Mouse (Mus musculus): ENCODE measurements at regions not wholly inside any gene's neighbourhood (a gene's known extent, or its start where the extent isn't known, plus 50 kb on each side); places are given as distances from the start of the nearest gene placed in this dataset.

DNA sequence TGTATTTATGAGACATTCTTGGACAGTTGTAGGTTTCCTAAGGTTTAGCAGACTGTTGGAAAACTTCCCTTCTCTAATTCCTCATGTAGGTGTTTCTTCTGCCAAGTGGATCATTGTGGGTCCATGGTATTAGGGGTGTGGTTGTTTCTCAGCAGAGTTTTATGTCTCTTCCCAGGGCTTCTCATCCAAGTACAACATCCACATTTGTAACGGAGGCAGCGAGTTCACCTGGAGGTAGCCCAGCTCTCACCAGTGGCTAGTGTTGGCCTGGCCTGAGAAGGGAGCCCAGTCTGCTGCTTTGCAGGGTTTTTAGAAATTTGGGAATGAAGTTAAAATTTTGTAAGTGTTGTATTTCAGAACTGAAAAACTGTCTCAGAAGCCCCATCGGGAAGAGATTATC, 122.4 kb downstream of the Wnt5a start:
- H3K27ac ChIP-seq (replicated peaks): no peak overlapping the region

DNA sequence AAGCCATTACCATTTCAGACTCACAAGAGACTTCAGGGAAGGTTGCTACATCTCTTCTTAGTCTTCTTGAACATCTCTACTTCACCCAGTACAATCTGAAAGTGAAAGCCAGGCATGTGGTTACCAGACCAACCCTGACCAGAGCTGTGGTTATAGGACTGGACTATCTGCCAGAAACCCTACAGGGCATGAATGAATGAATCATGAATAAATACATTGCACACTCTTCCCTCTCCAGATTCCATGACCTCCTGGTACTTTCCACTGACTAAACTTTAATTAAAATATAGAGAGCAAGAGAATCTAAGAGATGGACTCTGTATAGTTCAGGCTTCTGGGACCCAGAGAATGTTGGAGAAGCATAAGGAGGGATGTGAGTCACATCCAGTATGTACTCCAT, 130.6 kb downstream of the Wnt5a start:
- Histone ChIP-seq H3K4me1 (no peaks in the 10 kb centered on the region), H3K4me3 (no peak overlapping the region), H3K27ac (replicated peaks) (no peak overlapping the region), H3K36me3 (replicated peaks) (no peaks in the 10 kb centered on the region), H3K9me3 (no peaks in the 10 kb centered on the region), H3K27me3 (replicated peaks; ENCODE audit: low read depth, poor library complexity, severe bottlenecking) (no peaks in the 10 kb centered on the region)
- DNase-seq (ENCODE audit: low spot score): no peak

More for the DNA sequence above, 122.4 kb downstream of the Wnt5a start:
- DNase-seq (ENCODE audit: low spot score): no peak
- 95% methylated on average over 3 of the region's 3 CpGs for WGBS
- H3K27me3 ChIP-seq (replicated peaks; ENCODE audit: low read depth, poor library complexity, severe bottlenecking): no peaks in the 10 kb centered on the region
- no peak overlapping the region for H3K4me3 ChIP-seq
- no peaks in the 10 kb centered on the region for H3K9me3 ChIP-seq
- H3K4me1 ChIP-seq: no peaks in the 10 kb centered on the region
- no peaks in the 10 kb centered on the region for H3K36me3 ChIP-seq (replicated peaks)

- WGBS: 83% methylated on average over 5 of the region's 5 CpGs
- no peak for DNase-seq (ENCODE audit: low spot score)
These were observed 134.5 kb downstream of the Wnt5a start for GRCm38 (mm10) chr14:28639056-28639455.

DNA sequence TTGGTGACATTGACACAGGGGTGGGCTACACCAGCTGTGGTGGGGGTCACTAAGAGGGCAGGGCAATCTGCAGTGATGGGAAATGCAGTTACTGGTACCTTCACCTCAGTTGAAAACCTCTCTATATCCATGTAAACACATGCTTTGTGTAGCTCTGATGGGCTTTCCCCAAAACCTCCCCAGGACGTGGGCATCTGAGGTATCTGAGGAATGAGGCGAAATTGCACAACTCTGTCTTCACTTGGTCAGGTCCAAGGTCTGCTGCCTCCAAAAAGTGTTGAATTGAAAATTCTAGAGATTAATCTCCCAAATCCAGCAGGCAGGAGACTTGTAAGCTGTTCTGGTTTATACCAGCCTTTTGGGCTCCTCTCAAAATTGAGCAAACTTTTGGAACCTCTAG, 141.3 kb downstream of the Wnt5a start:
- no peak overlapping the region for H3K27ac ChIP-seq (replicated peaks)
- H3K27me3 ChIP-seq (replicated peaks; ENCODE audit: low read depth, poor library complexity, severe bottlenecking): no peaks in the 10 kb centered on the region
- 81% methylated on average over 2 of the region's 2 CpGs for WGBS
- no peak for DNase-seq (ENCODE audit: low spot score)
- no peaks in the 10 kb centered on the region for H3K4me1 ChIP-seq
- no peaks in the 10 kb centered on the region for H3K9me3 ChIP-seq
- H3K4me3 ChIP-seq: no peak overlapping the region
- no peaks in the 10 kb centered on the region for H3K36me3 ChIP-seq (replicated peaks)

More at GRCm38 (mm10) chr14:28639056-28639455, 134.5 kb downstream of the Wnt5a start:
- Histone ChIP-seq H3K4me1 (no peaks in the 10 kb centered on the region), H3K4me3 (no peak overlapping the region), H3K9me3 (no peaks in the 10 kb centered on the region), H3K36me3 (replicated peaks) (no peaks in the 10 kb centered on the region), H3K27me3 (replicated peaks; ENCODE audit: low read depth, poor library complexity, severe bottlenecking) (no peaks in the 10 kb centered on the region), H3K27ac (replicated peaks) (no peak overlapping the region)

GRCm38 (mm10) chr14:28649411-28649810, 144.9 kb downstream of the Wnt5a start:
- H3K4me1 ChIP-seq: peaks cover 5% of the 10 kb centered on the region; the same call in 1 of the 2 replicates
- DNase-seq (ENCODE audit: low spot score): no peak
- no peak overlapping the region for H3K27ac ChIP-seq (replicated peaks)

GRCm38 (mm10) chr14:28653059-28653930, 148.7 kb downstream of the Wnt5a start:
- H3K27ac ChIP-seq (replicated peaks): no peak overlapping the region
- WGBS: 80% methylated on average over 10 of the region's 10 CpGs
- no peak for DNase-seq (ENCODE audit: low spot score)
- no peak overlapping the region for H3K4me3 ChIP-seq
- no peaks in the 10 kb centered on the region for H3K27me3 ChIP-seq (replicated peaks; ENCODE audit: low read depth, poor library complexity, severe bottlenecking)
- H3K9me3 ChIP-seq: no peaks in the 10 kb centered on the region
- H3K4me1 ChIP-seq: peaks cover 5% of the 10 kb centered on the region; the same call in 1 of the 2 replicates
- no peaks in the 10 kb centered on the region for H3K36me3 ChIP-seq (replicated peaks)

More at GRCm38 (mm10) chr14:28649411-28649810, 144.9 kb downstream of the Wnt5a start:
- Histone ChIP-seq H3K36me3 (replicated peaks) (no peaks in the 10 kb centered on the region), H3K27me3 (replicated peaks; ENCODE audit: low read depth, poor library complexity, severe bottlenecking) (no peaks in the 10 kb centered on the region), H3K4me3 (no peak overlapping the region), H3K9me3 (no peaks in the 10 kb centered on the region)

GRCm38 (mm10) chr14:28657216-28657615, 152.7 kb downstream of the Wnt5a start:
- peaks cover 6% of the 10 kb centered on the region; the same call in 1 of the 2 replicates for H3K4me1 ChIP-seq
- no peak for DNase-seq (ENCODE audit: low spot score)
- no peaks in the 10 kb centered on the region for H3K9me3 ChIP-seq
- H3K4me3 ChIP-seq: no peak overlapping the region
- no peaks in the 10 kb centered on the region for H3K27me3 ChIP-seq (replicated peaks; ENCODE audit: low read depth, poor library complexity, severe bottlenecking)
- no peaks in the 10 kb centered on the region for H3K36me3 ChIP-seq (replicated peaks)
- no peak overlapping the region for H3K27ac ChIP-seq (replicated peaks)
- WGBS: 93% methylated on average over 8 of the region's 8 CpGs

DNA sequence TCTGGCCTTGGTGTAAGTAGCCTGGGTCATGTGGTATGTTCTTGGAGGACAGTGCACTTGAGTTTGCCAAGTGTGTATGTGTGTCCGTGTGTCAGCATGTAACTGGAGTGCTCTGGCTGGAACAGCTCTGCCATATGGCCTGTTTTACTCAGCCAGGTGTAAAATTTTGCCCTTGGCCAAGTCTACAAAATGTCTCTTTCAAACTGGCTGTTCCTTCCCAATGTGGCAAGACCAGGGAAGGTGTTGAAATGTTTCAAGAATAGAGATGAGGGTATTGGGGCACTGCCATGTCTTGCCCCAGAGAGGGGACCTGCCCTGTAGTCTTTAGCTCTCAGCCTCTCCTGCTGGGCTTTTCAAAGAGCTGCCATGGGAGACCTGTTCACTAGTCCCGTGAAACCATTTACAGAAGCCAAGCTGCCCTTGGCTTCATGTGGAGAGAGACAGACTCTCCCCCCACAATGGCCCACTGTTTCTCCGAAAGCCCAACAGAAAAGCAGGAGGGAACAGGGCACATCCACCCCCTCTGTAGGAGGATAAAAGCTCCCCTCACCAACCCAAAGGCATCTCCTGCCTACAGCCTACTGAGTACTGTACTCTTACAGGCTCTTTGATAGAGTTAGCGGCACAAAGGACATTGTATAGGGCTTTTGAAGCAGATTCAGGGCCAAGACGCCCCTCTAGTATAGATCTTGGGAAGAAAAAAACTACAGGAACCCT, 156.5 kb downstream of the Wnt5a start:
- Histone ChIP-seq H3K27ac (replicated peaks) (no peak overlapping the region), H3K4me1 (peaks cover 16% of the 10 kb centered on the region), H3K4me3 (no peak overlapping the region), H3K27me3 (replicated peaks; ENCODE audit: low read depth, poor library complexity, severe bottlenecking) (no peaks in the 10 kb centered on the region), H3K9me3 (no peaks in the 10 kb centered on the region), H3K36me3 (replicated peaks) (no peaks in the 10 kb centered on the region)
- WGBS: 55% methylated on average over 5 of the region's 5 CpGs
- DNase-seq (ENCODE audit: low spot score): no peak

DNA sequence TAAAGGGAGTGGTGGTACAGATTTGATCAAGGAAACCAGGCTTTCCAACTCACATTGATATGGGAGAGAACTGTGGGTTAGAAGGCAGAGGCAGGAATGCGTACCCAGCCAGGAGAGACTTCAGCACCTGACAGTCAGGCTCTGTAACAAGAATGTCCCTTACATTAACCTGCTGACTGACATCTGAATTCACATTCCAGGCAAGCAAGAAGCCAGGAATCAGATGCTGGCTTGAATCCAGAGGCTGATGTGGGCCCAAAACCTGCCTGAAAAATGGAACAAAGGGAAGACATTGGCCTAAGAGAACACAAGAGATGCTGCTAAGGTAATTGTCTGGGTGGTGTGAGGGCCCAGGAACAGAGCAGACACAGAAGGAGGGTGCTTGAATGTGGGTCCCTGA, 158.8 kb downstream of the Wnt5a start:
- 89% methylated on average over 1 of the region's 1 CpGs for WGBS
- peaks cover 16% of the 10 kb centered on the region for H3K4me1 ChIP-seq
- no peaks in the 10 kb centered on the region for H3K9me3 ChIP-seq
- no peak overlapping the region for H3K4me3 ChIP-seq
- H3K36me3 ChIP-seq (replicated peaks): no peaks in the 10 kb centered on the region
- no peaks in the 10 kb centered on the region for H3K27me3 ChIP-seq (replicated peaks; ENCODE audit: low read depth, poor library complexity, severe bottlenecking)
- DNase-seq (ENCODE audit: low spot score): no peak
- H3K27ac ChIP-seq (replicated peaks): no peak overlapping the region

- no peak for DNase-seq (ENCODE audit: low spot score)
- no peaks in the 10 kb centered on the region for H3K27me3 ChIP-seq (replicated peaks; ENCODE audit: low read depth, poor library complexity, severe bottlenecking)
- no peaks in the 10 kb centered on the region for H3K9me3 ChIP-seq
- H3K27ac ChIP-seq (replicated peaks): peak overlapping the region; percentile 14; the same call in 1 of the 2 replicates
- no peaks in the 10 kb centered on the region for H3K36me3 ChIP-seq (replicated peaks)
- 51% methylated on average over 7 of the region's 7 CpGs for WGBS
- peaks cover 16% of the 10 kb centered on the region for H3K4me1 ChIP-seq
- no peak overlapping the region for H3K4me3 ChIP-seq
These were observed 159.6 kb downstream of the Wnt5a start for GRCm38 (mm10) chr14:28664121-28664520.

DNA sequence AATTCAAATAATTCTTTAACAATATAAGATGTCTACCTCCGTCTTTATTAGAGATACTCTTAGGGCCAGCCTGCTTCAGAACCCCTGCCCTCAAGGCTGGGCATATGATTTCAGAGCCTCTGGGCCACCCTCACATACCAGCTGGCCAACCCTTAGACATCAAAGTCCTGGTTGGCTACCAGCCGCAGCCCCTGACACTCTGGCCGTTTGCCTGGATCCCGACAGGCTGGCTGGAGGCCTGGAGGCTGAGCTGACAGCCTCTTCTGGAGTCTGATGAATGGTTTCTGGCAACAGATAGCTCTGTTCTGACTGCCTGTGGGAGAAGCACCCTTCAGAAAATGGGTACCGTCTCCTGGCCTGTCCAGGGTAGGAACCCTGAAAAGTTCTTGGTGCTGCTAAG, 170.9 kb downstream of the Wnt5a start:
- H3K36me3 ChIP-seq (replicated peaks): no peaks in the 10 kb centered on the region
- H3K4me1 ChIP-seq: peaks cover 2% of the 10 kb centered on the region; the same call in 1 of the 2 replicates
- no peaks in the 10 kb centered on the region for H3K27me3 ChIP-seq (replicated peaks; ENCODE audit: low read depth, poor library complexity, severe bottlenecking)
- no peaks in the 10 kb centered on the region for H3K9me3 ChIP-seq
- no peak overlapping the region for H3K27ac ChIP-seq (replicated peaks)
- H3K4me3 ChIP-seq: no peak overlapping the region
- DNase-seq (ENCODE audit: low spot score): no peak
- 65% methylated on average over 5 of the region's 5 CpGs for WGBS

DNA sequence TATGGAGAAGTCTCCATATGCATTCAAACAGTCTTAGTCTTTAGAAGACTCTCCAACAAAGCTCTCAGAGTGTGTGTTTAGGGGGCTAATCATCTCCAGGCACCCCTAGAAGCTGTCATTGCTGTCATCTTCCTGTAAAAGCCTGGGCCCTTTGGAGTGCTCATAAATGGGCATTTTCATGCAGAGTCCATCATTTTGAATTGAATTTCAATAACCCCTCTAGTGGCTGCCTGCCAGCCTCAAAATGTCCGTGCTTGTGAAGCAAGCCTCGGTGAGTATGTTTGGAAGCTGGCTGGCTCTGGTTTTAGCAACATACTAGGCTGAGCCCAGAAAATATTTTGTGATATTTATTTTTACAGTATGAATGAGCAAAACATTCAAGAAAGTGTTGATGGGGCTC, 195.2 kb downstream of the Wnt5a start:
- Histone ChIP-seq H3K4me1 (no peaks in the 10 kb centered on the region), H3K27ac (replicated peaks) (no peak overlapping the region), H3K9me3 (no peaks in the 10 kb centered on the region), H3K27me3 (replicated peaks; ENCODE audit: low read depth, poor library complexity, severe bottlenecking) (no peaks in the 10 kb centered on the region), H3K4me3 (no peak overlapping the region), H3K36me3 (replicated peaks) (no peaks in the 10 kb centered on the region)
- no peak for DNase-seq (ENCODE audit: low spot score)
- 85% methylated on average over 2 of the region's 2 CpGs for WGBS

DNA sequence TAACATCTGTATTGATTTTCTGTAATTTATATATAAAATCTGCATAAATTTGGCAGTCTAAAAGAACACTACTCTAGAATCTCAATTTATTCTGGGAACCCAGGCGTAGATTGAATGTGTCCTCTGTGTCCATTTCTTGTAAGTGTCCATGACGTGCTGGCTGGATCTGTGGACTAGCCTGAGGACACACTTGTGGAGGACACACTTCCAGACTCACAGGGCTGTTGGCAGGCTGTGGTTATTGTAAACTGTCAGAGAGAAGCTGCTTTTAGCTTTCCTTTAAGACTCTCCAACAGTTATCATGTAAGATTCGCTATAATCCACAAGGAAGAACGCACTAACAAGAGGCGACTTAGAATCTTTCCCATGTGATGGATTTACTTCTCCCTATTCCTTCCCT, 200.2 kb downstream of the Wnt5a start:
- Histone ChIP-seq H3K4me1 (no peaks in the 10 kb centered on the region), H3K36me3 (replicated peaks) (no peaks in the 10 kb centered on the region), H3K27ac (replicated peaks) (no peak overlapping the region), H3K4me3 (no peak overlapping the region), H3K27me3 (replicated peaks; ENCODE audit: low read depth, poor library complexity, severe bottlenecking) (no peaks in the 10 kb centered on the region), H3K9me3 (no peaks in the 10 kb centered on the region)
- DNase-seq (ENCODE audit: low spot score): no peak
- 92% methylated on average over 5 of the region's 5 CpGs for WGBS

Measured in embryonic facial prominence, embryonic 10.5 days (tissue).